Mouse (Mus musculus): ENCODE data around the gene Dlst.

DNA sequence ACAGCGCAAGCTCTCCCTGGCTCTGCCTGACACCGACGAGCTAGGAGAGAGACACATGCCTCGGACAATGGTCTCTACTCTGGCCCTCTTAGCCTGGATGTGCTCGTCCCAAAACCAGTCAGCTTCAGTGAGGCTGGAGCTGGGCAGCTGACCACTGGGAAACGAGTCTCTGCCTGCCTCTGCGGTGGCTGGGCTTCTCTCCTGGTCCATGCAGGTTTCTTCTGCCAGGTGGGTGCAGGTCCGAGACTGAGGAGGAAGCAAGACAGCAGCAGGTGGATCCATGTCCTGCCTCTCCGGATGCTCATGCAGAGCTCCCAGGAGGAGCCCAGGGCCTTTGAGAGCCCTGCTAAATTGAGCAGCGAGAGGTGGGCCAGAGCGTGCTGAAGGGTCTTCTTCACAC is 15.5 kb upstream of the Dlst start:
- TF ChIP-seq CTCF (IDR thresholded peaks at IDR 0.05; ENCODE audit: borderline replicate concordance, extremely low read depth, insufficient read depth, insufficient read length) = no peak
- no peak for TF ChIP-seq POLR2A (IDR thresholded peaks at IDR 0.05; ENCODE audit: borderline replicate concordance, extremely low read depth, insufficient read depth, insufficient read length, poor library complexity, severe bottlenecking)
